Mouse (Mus musculus): Measurements from ENCODE around the gene Rorb. TPM values are rescaled to one million over a fixed set of nuclear protein-coding genes. Genes with fewer than 3 reads are reported as not detected.

Gene Rorb
- total RNA-seq, 2 experiments from 2014 or later, result 0.12 to 0.43 TPM

DNA sequence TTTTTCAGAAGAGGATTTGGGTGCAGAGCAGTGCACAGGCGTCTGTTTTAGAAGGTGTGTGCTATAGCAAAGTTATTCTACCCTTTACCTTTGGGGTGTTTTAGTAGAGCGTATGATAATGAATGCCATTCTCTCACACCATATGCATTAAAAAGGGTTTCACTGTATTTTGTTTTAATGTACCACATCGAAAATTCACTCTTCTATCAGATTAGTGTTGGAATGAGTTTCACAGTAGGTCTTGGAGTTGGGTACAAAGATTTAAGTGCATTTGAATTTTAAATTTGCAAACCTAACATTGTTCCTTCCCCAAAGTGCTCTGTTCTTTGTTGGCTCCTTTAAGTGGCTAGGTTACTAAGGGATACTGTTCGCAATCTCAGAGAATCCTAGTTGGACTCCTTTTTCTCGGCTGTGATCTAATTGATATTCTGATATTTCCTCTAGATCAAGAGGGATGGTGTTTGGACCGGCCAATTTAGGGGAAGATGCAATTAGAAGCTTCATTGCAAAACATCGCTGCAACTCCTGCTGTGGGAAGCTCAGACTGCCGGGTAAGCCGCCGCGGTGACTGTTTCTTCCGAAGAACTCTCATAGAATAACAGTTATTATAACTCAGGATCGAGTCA lies 222.4 kb downstream of the Rorb start:
- no peak for DNase-seq

DNA sequence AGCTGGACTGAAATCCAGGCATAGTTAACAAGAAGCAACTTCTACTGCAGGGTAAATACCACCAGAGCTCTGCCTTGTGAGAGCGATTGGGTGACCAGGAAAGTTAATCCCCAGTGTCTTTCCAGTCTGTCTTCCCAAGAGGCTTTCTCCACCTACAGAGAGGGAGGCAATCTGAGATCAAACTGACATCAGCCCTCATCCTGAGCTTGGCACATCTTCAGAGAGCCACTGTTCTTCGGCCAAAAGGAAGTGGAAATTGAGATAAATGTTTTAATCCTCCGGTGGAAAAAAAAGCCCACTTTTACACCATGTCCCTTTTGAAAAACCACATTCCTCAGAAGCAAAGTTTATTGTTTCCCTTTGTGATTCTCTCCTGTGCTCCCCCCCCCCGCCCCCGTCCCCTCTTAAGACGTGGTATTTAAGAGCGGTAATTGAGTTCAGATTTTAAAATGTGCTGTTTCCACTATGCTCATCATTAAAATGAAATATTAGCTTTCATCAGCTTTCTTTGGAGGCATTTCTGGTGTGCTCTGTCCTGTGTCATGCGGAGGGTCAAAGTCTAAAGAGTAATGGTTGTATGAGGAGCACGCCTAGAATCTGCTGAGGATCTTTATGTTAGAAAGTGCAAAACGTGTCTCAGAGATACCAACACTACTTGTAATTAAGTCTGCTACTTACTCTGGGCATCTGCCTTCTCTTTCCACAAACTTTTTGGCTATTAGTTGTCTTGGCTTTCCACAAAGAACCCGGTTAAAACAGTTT lies 223.2 kb downstream of the Rorb start:
- DNase-seq, result no peak

DNA sequence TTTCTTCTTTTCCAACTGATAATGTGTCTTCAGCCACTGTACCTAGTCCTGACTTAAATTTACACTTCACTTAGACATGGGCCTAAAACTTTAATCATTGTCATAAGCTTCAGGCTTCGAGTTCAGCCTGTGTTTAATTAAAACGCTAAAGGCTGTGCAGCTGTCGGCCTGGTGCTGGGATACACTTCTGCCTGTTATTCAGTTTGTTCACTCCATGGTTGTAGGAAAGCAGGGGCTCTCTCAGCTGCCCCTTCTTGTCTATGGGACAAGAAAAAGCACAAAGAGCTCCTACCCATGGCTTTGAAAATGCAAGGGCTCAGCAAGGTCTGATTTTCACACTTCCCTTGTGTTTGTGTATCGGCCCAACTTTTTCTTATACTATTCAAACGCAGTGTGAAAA lies 229.8 kb downstream of the Rorb start:
- DNase-seq, result no peak
